Mouse (Mus musculus) G1E (cell line): ENCODE measurements at regions not wholly inside any gene's neighbourhood (a gene's known extent, or its start where the extent isn't known, plus 50 kb on each side); places are given as distances from the start of the nearest gene placed in this dataset.

Experiments used
- CTCF ChIP-seq: IDR thresholded peaks from 2 replicates; pipeline ENCODE4 v1.5.1; 2012; ENCODE audit warnings: low read depth, low read length, inconsistent platforms, mixed read lengths
- GATA1 ChIP-seq: IDR thresholded peaks from 2 replicates; pipeline ENCODE4 v1.6.1; 2012; ENCODE audit warnings: borderline replicate concordance, low read length, inconsistent platforms, mixed read lengths

DNA sequence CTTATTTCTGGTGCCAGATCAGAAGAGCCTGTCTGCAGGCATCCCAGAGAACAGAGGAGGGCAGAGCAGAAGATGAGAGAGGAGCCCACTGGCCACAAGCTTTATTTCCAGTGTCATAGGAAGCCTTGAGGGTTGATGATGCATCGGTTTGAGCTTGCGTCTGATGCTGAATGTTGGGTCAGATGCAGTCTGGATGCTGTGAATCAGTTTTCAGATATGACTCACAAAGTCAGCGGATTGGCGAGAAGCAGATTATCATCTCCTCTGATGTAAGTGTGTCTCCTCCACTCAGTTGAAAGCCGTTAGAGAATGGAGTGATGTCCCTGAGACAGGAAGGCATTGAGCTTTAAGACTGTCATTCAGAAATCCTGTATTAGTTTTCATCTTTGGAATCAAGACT, 197.3 kb upstream of the Gm6793 start:
- TF ChIP-seq CTCF (no peak), GATA1 (no peak)
